Mouse (Mus musculus) frontal cortex, postnatal 14 days (tissue): ENCODE results near the gene Acot13.
"Not testable (repeated sequence)": the region's sequence is repeated elsewhere in the genome, so short reads cannot be mapped to it uniquely, and the experiment has no call there.

ENCODE experiments used
- DNase-seq, 2 experiments: peaks; one replicate each; pipeline ENCODE4 v3.0.0; 2022; ENCODE audit warnings: low spot score in 2 of 2

The Acot13 gene

DNA sequence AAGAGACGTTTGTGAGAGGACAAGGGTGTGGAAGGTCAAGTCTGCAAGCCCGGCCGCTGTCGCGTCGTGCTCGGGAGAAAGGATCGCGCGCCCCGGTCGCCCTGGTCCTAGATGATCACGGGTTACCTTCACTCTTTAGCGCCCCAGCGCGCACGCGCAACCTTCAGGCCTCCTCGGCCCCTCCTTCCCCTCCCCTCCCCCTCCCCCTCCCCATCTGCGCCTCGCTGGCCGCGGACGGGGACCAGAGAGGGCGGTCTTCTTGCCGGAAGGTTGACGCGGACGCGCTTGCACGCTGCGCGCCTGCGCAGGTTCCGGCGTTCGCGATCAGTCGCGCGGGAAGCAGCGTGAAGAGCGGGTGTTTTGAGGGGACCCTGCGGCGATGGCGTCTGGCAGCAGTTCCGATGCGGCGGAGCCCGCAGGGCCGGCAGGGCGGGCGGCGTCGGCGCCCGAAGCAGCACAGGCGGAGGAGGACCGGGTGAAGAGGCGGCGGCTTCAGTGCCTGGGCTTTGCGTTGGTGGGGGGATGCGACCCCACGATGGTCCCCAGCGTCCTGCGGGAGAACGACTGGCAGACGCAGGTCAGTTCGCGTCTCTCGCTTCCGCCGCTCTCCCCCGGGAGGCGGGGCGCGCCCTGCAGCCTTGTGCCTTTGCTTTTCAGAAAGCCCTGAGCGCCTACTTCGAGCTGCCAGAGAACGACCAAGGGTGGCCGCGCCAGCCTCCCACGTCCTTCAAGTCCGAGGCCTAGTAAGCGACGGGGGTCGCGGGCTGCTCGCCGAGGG lies at the start of gene Acot13, which contains the start of gene Tdp2:
TSS of gene Acot13 (minus strand) at position 188 of the 778 bp plus-strand sequence.
TSS of gene Tdp2 (plus strand) at position 327 of the 778 bp plus-strand sequence.
- DNase-seq = peak; percentile 88

DNA sequence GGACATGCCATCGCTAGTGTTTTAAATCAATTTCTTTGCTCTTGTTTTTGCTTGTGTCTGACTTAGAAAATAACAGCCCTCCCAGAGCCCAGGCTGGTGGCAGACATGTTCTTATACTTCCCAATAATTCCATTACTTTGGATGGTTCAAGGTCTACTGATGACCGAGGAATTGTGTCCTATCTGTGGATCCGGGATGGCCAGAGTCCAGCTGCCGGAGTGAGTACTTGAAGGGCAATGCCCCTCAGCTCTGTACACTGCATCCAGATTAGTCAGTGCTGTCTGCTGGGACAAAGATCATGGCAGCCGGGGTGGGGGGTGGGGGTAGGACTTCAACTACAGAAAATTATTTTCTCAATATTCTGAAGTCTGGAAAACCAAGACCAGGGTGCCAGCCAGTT lies 49.4 kb upstream of the Acot13 start:
- DNase-seq = no peak

DNA sequence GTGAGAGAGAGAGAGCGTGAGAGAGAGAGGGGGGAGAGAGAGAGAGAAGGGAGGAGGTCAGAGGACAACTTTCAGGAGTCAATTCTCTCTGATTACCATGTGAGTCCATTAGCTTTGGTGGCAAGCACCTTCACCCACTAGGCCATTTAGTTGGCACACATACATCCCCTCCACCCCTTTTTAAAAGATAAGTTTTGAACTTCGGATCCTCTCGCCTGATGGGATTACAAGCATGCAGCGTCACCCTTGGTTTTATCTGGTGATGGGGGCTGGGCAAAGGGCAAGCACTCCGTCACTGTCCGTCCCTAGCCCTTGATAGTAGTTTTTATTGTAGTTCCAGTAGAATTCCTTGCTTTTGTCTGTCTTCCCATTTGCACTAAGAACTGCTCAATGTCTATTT lies 48.9 kb upstream of the Acot13 start:
- no peak for DNase-seq

DNA sequence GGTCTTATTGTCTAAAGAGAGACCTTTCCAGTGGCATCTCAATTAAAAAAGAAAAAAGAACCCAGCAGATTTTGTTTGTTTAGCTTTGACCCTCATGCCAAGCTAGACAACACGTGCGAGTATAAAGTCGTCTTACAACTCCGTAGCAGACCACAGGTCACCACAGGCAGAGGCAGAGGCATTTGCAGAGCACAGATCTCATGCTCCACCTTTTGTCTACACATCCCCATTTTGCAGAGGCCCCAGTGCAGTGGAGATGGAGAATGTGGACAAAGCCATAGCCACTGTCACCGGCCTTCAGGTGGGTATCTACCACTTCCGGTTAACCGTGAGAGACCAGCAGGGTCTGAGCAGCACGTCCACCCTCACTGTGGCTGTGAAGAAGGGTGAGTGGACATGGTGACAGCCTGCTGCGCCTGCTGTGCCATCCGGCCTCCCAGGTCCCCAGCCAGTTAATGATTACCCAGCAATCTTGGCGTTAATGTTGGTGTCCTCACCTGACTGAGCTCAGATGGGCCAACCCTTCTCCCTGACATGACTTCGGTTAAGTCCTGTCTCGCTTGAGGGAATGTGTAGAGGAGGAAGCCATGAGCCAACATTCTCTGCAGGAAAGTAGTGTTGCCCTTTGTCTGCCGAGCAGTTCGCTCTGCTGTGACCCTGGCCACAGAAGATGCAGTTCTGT lies 48.2 kb upstream of the Acot13 start:
- no peak for DNase-seq

- no peak for DNase-seq
Observed at GRCm38 (mm10) chr13:24868233-24868632, 36.9 kb upstream of the Acot13 start.

DNA sequence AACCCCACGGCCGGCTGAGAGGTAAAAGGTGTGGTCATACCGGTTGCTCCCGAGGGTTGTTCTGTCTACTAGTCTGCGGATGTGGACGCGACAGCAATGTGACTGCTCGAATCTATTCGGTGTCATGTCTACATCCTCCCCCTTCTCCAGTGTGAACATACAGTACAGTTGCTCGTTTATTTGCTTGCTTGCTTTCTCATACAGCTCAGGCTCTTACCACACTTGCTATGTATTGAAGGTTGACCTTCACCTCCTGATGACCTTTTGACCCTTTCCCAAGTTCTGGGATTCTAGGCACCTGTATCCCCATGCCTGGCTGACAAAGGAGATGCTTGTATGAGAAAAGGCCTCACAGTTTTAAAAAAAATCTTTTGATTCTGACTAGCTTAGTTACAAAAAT lies 36.4 kb upstream of the Acot13 start:
- no peak for DNase-seq

DNA sequence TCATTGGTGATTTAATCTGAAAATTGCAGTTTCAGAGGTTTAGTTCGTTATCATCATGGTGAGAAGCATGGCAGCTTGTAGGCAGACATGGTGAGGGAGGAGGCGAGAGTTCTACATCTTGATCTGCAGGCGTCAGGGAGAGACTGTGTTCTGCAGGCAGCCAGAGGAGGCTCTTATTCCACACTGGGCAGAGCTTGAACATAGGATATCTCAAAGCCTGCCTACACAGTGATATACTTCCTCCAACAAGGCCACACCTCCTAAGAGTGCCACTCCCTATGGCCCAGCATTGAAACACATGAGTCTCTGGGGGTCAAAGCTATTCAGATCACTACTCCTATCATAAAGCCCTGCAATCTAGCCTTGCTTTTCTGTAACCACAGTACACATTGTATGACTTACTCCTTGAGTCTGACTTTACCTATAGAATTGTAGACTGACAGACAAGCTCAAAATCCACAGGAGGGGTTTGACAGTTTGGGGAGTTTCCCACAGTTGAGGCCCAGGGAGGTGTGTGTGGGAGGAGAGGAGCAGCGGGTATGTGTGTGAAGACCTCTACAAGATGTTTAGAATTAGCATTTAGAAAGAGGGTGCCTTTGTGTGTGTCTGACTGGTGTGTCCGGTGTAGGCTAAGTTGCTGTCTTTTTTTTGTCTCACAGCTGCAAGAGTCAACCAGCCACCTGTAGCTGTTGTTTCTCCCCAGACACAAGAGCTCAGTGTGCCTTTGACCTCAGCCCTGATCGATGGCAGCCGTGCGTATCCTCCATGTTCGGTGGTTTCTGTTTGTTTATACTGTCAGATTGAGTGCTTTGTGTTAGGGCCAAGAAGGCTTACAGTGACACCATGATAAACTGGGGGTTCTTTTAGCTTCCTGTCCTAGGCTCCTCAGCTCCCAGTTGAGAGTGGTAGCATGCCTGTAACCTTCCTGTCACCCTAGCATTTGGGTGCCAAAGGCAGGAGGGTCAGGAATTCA lies 35.4 kb upstream of the Acot13 start:
- DNase-seq = no peak

GRCm38 (mm10) chr13:24862520-24862919 lies 31.2 kb upstream of the Acot13 start:
- DNase-seq = peak in 1 of 2 experiments; percentile 21

GRCm38 (mm10) chr13:24862021-24862420 lies 30.7 kb upstream of the Acot13 start:
- DNase-seq = no peak

- no peak for DNase-seq
Observed at GRCm38 (mm10) chr13:24861084-24861483, 29.7 kb upstream of the Acot13 start.

GRCm38 (mm10) chr13:24859115-24859514 lies 27.8 kb upstream of the Acot13 start:
- DNase-seq = no peak

- DNase-seq = no peak
Observed at GRCm38 (mm10) chr13:24852570-24852969, 21.2 kb upstream of the Acot13 start.

DNA sequence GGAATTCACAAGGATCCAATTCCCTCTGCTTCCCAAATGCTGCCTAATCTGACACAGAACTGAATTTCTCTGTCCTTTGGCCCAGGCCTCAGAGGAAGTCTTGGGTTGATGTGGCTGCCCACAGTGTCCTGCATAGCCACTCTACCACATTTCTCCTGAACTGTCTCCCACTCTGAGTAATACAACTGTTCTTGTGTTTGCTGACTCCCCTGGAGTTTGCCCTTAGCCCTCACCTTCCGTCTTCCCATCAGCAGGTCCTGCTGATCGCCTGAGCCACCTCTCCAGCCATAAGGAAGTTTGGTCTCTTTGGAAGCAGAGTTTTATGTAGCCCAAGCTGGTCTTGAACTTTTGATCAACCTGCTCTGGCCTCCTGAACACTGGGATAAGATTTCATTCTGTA lies 20.6 kb upstream of the Acot13 start:
- no peak for DNase-seq

GRCm38 (mm10) chr13:24849318-24849717 lies 18.0 kb upstream of the Acot13 start:
- DNase-seq = no peak

DNA sequence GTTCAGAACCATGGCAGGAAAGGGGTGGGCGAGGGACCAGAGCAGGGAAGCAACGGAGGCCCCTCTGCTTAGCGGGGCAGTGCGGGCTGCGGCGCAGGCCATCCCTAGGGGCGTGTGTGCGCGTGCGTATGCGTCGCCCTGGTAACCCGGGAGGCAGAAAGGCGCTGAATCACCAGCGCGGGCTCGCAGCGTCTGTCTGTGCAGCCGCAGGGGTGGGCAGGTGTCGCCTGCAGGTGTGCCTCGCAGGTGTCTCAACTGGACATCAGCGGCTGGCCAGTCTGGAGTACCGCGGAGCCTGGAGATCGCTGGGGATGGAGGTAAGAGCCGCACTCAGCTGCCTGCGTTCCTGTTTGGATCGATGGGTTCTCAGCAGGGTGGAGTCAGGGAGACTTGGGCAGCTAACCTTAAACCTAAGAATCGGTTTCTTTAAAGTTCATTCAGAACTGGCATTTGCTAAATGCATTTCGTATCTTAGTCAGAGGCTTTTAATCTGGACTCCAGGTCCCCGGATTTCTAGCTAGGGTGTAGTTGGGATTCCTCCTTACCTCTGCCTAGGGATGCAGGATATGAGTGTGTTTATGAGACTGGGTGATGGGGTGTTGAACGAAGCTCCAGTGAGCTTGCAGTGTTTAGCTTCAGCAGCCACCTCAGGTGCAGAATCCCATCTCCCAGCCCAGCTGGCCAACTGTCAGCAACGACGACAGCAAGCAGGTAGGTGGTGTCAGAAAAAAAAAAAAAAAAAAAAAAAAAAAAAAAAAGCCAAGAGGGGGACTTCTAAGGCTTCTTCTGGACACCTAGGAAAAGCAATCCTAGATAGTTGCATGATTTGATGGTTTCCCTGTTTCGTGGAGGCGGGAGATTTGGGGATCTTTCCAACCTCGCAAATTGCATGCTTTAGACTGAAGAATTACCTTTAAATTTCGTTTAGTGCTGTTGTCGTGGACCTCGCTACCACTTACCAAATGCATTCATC lies 13.9 kb upstream of the Acot13 start, which contains the start of gene D130043K22Rik:
TSS of gene D130043K22Rik (plus strand) at position 153 of the 973 bp plus-strand sequence.
- peak; percentile 38 to 62 for DNase-seq

DNA sequence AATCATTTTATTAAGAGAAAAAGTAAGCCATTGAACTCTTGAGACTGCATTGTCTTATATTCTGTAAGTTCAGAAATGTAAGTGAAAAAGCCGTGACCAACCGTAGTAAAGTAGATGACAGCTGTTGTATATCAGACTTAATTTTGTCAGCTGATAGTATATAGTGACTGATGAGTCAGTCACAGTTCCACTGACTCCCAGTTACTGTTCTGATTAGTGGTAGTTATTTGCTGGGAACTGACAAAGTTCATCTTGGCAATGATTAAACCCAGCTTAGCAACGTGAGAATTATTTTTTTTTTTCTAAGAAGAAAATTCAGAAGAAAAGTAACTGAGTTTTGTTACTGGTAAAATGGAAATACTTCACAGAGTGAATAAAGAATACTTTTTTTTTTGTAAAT lies 10.4 kb upstream of the Acot13 start:
- DNase-seq = no peak

DNA sequence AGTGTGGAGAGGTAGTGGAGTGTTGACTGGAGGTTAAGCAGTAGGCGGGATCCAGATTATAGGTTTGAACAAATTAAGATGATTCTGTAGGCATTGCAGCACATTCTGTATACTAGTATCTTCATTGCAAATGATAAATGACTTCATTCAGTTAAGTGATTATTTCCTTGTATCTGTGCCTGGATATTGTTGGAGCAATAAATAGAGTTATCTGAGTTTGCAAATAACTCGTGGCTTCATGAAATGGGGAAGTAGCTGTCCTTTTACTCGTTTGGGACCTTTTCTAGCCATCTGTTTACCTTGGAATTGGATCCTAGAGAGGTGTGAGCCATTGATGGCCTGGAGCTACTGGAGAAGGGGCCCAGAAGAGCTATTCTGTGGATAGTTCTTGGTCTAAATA lies 8.5 kb upstream of the Acot13 start:
- DNase-seq = no peak

GRCm38 (mm10) chr13:24837765-24838164 lies 6.4 kb upstream of the Acot13 start:
- not testable (repeated sequence) for DNase-seq

DNA sequence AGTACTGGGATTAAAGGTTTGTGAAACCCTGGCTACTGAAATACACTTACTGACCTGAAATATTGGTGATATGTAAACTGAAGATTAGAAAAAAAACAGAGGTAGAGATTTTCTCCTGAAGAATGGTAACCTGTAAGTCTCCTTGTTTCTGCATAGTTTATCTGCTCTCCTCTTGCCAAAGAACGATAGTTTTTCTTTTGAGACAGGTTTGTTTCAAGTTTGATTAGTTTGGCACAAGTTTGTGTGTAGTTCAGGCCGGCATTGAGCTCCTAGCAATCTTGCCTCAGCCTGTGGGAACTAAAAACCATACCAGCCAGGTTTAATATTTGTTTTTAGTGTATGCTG lies 1.4 kb upstream of the Acot13 start:
- no peak for DNase-seq

GRCm38 (mm10) chr13:24832131-24832810 lies 931 bp upstream of the Acot13 start:
- DNase-seq = no peak
